Mouse (Mus musculus): ENCODE data around the gene Mmp28.

Mmp28 gene

GRCm38 (mm10) chr11:83447612-83448011, 15.3 kb downstream of the Mmp28 start:
- no peak for DNase-seq (ENCODE audit: low spot score)

- DNase-seq (ENCODE audit: low spot score), result no peak
Observed at GRCm38 (mm10) chr11:83445001-83445400, 17.9 kb downstream of the Mmp28 start.

GRCm38 (mm10) chr11:83443824-83444223, 19.0 kb downstream of the Mmp28 start:
- DNase-seq (ENCODE audit: low spot score), result no peak

DNA sequence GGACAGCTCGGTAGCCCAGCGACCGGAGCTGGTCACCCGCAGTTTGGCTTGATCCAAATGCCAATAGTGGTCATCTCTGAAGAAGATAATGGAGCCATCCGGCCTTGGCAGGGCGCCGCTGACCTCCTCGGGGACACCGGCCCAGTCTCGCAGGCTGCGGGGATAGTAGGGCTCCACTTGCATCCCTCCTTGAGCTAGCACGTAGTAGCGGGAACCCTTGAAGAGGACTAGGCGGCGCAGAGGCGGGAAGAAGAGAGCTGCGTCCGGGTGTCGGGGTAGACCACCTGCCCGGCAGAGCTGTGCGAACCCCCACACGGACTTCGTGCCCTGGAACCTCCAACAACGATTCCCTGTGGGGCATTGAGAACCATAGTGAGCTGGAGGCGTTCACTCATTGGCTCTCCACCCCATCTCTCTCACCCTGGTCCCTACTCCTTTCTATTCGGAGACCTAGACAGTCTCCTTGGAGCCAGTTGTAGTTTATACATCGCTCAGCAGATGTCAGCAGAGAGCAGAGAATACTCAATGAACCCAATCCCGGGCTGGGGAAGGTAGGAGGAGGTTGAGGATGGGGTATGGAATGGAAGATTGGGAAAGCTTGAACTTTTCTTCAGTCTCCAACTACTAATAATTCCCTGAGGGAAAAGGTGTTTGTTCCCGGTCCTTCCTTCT, 20.1 kb downstream of the Mmp28 start:
- peak; percentile 74 for DNase-seq (ENCODE audit: low spot score)

DNA sequence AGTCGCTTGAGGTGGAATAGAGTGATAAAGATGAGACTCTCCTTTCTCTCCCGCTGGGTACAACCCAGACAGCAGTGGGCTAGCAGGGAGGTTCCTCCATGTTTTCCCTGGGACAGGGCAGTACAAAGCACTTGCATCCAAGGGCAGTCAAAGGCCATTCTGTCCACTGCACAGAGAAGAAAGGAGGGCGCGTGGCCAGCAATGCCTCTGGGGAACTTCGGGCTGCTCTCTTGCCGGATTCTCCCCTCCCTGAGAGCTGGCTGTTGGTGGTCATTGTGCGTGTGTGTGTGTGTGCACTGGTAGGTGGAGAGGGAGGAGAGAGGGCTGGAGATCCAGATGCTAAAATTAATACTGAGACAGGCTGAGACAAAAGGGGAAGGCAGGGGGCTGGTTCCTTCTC, 21.6 kb downstream of the Mmp28 start:
- DNase-seq (ENCODE audit: low spot score), result no peak

DNA sequence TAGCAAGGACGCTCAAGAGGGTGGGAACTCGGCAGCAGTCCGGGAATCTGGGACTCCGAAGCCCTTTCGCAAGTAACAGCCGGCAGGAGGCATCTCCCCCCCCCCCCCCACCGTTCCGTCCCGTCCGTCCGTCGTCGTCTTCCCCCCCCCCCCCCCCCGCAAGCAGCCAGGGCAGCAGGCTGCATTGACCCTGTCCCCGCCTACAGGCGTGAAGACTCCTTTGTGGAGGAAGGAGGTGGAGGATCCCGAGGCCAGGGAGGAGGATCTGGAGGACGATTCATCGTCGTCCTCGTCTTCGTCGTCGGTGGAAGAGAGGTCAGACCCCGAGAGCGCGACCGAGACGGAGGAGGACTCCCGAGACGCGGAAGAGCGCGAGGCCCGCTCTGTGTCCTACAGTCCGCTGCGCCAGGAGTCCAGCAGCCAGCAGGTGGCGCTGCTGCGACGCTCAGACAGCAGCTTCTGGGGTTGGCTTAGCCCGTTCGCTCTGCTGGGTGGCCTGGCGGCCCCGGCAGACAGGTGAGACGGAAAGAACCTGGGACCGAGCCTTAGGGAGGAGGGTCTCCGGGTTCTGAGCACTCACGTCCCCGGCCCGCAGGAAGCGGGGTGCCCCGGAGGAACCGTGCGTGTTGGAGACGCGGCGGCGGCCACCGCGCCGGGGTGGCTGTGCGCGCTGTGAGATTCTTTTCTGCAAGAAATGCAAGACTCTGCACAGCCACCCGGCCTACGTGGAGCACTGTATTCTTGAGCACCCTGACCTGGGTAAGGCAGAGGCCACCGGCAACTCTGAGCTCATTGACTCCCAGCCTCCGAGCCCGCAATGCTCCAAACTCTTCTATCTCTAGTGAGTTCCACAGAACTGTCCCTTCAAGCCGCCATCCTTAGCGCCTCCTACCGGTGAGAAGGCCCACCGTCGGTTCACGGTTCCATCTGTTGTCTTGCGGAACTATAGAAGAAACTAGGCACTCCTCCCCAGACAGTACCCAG, 22.5 kb downstream of the Mmp28 start:
- DNase-seq (ENCODE audit: low spot score), result peak; percentile 77

DNA sequence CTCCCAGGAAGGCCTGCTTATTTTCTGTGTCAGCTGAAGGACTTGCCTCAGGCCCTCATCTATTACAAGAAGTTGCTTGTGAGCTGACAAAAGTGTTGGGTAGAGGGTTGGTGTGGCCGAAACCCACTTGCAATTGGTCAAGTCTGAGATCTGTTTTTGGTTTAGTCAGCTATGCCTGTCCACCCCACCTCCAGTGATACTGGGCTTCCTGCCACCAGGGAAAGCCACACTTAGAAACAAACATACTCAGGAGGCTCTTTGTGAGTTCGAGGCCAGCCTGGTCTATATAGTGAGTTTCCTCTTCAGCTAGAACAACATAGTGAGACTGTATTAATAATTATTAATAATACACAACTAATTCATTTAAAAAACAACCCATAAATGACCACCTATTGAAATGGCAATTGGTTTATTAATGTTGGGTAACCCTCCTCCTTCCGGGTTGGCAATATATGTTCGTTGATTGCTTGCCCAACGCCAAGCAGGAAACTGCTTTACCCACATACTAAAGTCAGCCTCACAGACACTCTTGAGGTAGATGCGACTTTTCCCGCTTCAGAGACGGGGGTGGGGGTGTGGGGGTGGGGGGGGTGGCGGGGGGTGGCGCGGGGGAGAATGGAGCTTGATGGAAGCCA, 23.3 kb downstream of the Mmp28 start:
- no peak for DNase-seq (ENCODE audit: low spot score)

GRCm38 (mm10) chr11:83437377-83437776, 25.5 kb downstream of the Mmp28 start, which contains the start of gene 1700020L24Rik:
1700020L24Rik (plus strand) TSS chr11:83437677.
- no peak for DNase-seq (ENCODE audit: low spot score)

- DNase-seq (ENCODE audit: low spot score), result no peak
Observed at GRCm38 (mm10) chr11:83432533-83432932, 30.3 kb downstream of the Mmp28 start.

GRCm38 (mm10) chr11:83429355-83429754, 33.5 kb downstream of the Mmp28 start, which contains the start of gene Gas2l2:
Gas2l2 (minus strand) TSS chr11:83429455.
- no peak for DNase-seq (ENCODE audit: low spot score)

GRCm38 (mm10) chr11:83426964-83427363, 35.9 kb downstream of the Mmp28 start:
- DNase-seq (ENCODE audit: low spot score), result no peak

DNA sequence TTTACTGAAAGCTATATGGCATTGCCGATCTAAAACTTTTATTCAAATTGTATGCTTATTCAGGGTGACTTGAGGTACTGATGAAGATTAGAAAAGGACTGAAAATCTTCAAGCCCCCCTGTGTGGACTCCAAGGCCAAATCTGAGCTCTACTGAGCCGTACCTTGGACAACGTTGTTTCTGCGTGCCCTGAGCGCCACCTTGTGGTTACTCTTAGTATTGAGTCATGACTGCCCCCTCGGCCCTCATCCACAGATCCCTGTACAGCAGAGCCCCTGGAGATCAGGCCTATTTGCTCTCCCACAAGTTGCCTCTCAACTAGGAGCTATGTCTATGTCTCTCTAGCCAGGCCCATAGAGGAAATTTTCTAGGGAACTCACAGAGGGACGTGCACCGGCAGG, 38.2 kb downstream of the Mmp28 start:
- peak; percentile 69 for DNase-seq (ENCODE audit: low spot score)

DNA sequence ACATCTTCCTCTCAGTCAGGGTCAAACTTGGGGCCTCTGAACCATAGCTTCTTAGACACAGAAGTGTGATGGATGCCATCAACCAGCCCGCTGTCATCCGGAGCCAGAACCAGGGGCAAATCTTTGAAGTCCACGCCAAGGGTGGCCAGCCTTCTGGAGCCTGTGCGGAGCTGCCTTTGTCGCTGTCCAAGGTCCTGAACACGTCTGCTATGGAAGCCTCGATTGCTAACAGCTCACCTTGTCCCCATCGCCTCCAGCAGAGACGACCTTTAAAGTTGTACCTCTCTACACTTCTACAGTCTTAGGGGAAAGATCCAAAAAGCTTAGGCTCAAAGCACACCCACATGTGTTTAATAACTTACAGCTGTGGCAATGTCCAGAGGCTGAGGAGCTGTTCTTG, 41.6 kb downstream of the Mmp28 start:
- DNase-seq (ENCODE audit: low spot score), result peak; percentile 63

DNA sequence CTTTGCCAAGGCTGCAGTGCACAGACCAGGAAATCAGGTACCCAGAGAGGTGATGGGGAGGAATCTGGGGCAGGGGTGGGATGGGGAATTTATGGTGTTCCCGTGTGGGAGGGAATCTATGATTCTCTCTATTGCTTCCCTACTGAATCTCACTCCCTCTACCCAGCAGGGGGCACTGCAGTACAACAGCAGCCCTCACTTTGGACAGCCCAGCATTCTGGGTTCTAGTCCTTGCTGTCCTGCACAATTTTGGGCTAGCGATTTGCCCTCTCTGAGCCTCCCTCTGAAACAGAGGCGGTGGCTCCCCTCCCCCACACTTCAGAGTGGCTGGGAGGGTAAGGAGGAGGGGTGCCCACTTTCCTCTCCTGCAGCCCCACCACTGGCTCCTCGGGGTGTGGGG, 42.5 kb downstream of the Mmp28 start:
- DNase-seq (ENCODE audit: low spot score), result no peak

- no peak for DNase-seq (ENCODE audit: low spot score)
Observed at GRCm38 (mm10) chr11:83418566-83418965, 44.3 kb downstream of the Mmp28 start.

DNA sequence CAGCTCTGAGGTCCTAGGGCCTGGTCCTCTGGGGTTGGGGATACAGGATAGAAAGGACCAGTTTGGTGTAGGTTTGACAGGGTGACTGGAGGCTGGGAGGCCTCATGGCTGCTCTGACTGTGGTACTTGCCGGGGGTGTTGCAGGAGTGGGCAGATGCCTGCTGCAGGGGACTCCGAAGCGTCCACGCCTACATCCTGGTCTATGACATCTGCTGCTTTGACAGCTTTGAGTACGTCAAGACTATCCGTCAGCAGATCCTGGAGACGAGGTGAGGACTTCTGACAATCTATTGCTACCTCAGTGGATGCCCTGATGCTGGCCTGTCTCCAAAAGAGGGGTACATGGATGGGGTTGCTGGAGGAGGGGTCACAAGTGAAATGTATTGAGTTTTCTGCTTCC, 45.2 kb downstream of the Mmp28 start:
- no peak for DNase-seq (ENCODE audit: low spot score)

- peak; percentile 44 for DNase-seq (ENCODE audit: low spot score)
Observed at GRCm38 (mm10) chr11:83417080-83417479, 45.8 kb downstream of the Mmp28 start.

- DNase-seq (ENCODE audit: low spot score), result no peak
Observed at GRCm38 (mm10) chr11:83410510-83410909, 52.4 kb downstream of the Mmp28 start.

GRCm38 (mm10) chr11:83409792-83410291, 53.0 kb downstream of the Mmp28 start:
- no peak for DNase-seq (ENCODE audit: low spot score)

DNA sequence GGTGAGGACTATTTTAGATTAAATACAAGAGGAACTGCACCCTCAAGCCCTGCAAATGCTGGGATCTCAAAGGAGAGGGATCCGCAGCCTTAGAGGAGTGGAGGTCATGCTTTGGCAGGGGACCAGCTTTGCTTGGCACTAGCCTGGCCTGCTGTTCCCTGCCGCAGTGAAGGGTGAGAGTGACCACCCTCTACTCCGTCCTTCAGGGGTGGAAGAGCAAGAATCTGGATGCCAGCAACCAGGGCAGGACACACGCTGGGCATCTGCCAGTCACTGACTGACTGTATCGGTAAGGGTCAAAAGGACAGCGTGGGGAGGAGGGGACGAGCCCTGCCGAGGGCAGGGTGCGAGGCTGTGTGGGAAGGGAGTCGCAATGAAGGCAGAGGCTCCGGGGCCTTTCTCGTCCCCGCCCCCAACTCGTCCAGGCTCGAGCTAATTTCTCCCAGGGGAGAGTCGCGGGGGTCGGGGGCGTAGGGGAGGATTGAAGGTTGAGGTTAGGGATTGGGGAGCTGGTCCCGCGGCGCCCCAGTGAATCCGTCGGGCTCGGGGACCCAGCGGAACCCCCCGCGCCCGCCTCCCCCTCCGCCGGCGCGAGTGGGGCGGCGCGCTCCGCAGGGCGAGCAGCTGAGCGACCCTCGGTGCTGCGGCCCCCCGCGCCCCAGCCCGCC, 53.6 kb downstream of the Mmp28 start, which contains the start of gene Rasl10b:
Gene Rasl10b, plus strand, starts transcription at position 51 of the 668 bp plus-strand sequence.
- DNase-seq (ENCODE audit: low spot score), result no peak

- DNase-seq (ENCODE audit: low spot score), result no peak
Observed at GRCm38 (mm10) chr11:83408242-83408641, 54.6 kb downstream of the Mmp28 start.

GRCm38 (mm10) chr11:83406391-83406790, 56.5 kb downstream of the Mmp28 start:
- no peak for DNase-seq (ENCODE audit: low spot score)
